Mouse (Mus musculus): ENCODE results near the gene Olfr1383.
"Not testable (repeated sequence)": the region's sequence is repeated elsewhere in the genome, so short reads cannot be mapped to it uniquely, and the experiment has no call there.

The Olfr1383 gene

DNA sequence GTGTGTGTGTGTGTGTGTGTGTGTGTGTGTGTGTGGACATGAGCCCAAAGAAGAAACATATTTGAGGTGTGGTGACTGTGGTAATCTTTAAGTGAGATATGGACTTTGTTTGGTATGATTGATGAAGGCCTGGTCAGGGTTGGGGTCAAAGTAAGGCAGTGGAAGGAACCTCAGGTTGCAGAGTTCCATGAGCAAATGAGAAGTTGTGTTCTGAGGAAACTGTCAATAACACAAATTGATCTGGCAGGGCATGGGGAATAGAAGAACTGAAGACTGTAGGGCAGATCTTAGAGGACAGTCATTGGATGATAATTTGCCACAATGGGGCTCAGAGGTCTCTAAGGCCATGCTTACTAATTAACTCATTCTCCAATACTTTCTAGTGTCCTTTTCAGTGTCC lies at the start of gene Olfr1383:
TSS of gene Olfr1383 (plus strand) at position 301 of the 400 bp plus-strand sequence.
- no peak for DNase-seq (ENCODE audit: low read depth)

GRCm38 (mm10) chr11:49485973-49486372 lies 33.5 kb upstream of the Olfr1383 start:
- DNase-seq (ENCODE audit: low read depth) = no peak

GRCm38 (mm10) chr11:49488770-49489169 lies 30.7 kb upstream of the Olfr1383 start, which contains the start of gene Olfr1385:
Gene Olfr1385, plus strand, starts transcription at chr11:49489070.
- DNase-seq (ENCODE audit: low read depth) = not testable (repeated sequence)

DNA sequence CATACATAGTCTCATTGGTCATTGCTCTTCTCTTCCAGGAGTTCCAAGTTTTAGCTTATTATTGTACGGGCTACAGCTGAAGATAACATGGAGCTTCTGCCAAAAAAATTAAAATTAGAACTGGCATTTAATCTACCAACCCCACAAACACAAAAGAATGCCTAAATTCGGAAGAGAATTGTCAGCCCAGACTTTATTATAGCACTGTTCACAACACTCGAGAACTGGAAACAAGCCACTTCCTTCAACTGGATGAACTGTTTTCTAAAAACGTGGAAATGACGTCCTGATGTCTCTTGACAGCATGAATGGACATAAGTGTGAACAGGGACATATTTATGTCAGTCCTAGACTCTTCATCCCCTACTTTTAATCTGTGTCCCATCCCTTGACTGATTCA lies 1.4 kb upstream of the Olfr1383 start:
- DNase-seq (ENCODE audit: low read depth) = no peak

DNA sequence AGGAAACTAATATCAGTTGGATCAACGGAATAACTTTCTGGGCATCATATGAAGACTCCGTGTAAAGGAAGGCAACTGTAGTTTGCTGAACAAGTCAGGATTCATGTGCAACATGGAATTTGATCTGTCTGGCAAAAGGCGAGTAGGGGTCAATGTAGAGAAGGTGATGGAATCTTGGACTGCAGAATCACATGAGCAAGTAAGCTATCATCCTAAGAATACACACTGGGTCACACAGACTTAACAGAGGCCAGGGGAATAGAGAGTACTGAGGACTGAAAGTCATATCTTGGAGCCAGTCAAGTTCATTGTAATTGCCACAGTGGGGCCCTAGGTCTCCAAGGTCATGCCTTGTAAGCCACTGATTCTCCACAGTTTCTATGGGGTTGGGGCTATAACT lies 8.5 kb downstream of the Olfr1383 start, which contains the start of gene Olfr1382:
TSS of gene Olfr1382 (plus strand) at position 301 of the 400 bp plus-strand sequence.
- no peak for DNase-seq (ENCODE audit: low read depth)

DNA sequence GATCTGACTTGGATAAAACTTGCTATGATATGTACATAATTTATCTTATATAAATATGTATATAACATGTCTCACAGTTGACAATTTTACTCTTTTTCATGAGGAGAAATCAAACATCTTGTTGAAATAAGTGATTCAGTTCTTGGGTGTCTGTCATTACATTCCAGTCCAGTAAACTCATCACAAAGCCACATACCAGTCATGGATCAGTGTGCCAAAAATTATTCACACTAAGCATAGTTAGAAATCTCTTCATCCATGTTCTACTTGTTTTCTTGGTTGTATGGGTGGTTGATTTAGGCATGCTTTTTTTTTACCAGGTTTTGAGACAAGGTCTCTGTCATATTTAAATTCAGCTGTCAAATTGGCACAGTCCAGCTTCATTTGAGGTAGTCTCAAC lies 13.3 kb downstream of the Olfr1383 start:
- DNase-seq (ENCODE audit: low read depth) = no peak

DNA sequence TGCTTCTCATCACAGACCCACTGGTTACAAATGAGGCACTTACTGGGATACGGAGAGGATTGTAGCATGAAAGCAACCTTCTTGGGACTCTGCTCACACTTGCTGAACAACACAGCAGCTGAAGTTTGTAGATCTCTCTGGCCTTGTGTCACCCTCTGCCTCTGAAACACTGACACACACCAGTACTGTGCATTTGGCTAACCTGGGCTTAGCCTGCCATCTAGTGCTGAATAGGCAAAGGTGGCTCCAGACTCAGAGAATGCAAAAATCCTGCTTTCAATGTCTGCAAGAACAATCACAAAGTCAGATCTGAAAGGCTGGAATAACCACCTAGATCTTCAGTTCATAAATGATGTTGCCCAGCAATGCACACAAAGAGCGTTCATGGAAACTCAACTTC lies 17.2 kb downstream of the Olfr1383 start:
- DNase-seq (ENCODE audit: low read depth) = not testable (repeated sequence)

GRCm38 (mm10) chr11:49543149-49543548 lies 23.7 kb downstream of the Olfr1383 start, which contains the start of gene Olfr1381:
Gene Olfr1381, plus strand, starts transcription at chr11:49543449.
- DNase-seq (ENCODE audit: low read depth) = not testable (repeated sequence)

DNA sequence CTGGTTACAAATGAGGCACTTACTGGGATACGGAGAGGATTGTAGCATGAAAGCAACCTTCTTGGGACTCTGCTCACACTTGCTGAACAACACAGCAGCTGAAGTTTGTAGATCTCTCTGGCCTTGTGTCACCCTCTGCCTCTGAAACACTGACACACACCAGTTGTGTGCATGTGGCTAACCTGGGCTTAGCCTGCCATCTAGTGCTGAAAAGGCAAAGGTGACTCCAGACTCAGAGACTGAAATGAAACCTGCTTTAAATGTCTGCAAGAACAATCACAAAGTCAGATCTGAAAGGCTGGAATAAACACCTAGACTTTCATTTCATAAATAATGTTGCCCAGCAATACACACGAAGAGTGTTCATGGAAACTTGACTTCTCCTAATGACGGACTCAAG lies 34.6 kb downstream of the Olfr1383 start:
- not testable (repeated sequence) for DNase-seq (ENCODE audit: low read depth)

DNA sequence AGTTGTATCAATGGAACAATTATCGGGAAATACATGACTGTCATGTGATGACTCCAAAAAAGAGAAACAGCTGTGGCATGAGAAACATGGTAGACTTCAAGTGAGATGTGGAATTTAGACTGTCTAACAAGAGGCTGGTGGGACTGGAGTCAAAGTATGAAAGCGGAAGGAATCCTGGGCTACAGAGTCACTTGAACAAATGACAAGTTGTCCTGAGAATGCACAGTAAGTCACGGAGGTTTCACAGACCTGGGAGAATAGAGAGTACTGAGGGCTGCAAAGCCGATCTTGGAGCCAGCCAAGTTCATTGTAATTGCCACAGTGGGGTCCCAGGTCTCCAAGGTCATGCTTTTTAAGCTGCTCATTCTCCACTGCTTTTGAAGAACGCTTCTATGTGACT lies 37.1 kb downstream of the Olfr1383 start, which contains the start of gene Olfr1380:
TSS of gene Olfr1380 (plus strand) at position 301 of the 400 bp plus-strand sequence.
- not testable (repeated sequence) for DNase-seq (ENCODE audit: low read depth)

- DNase-seq (ENCODE audit: low read depth) = peak; percentile 10
Observed at GRCm38 (mm10) chr11:49575054-49575453, 55.6 kb downstream of the Olfr1383 start.
